Mouse (Mus musculus) heart, embryonic 13.5 days (tissue): ENCODE results near the gene Ift43. TPM values are rescaled to one million over a fixed set of nuclear protein-coding genes. Genes with fewer than 3 reads are reported as not detected.
A peak's percentile ranks its signal among the peaks of the same experiment; 100 is the strongest.

ENCODE experiments used
- ATAC-seq: fragments of 200-750 bp; cut with Nextera tagmentation; 2 replicates; pipeline ENCODE4 v1.8.0; 2017; ENCODE audit warnings: moderate TSS enrichment; ENCODE audit not compliant: insufficient number of reproducible peaks, low FRiP score, low TSS enrichment; ENCODE audit errors: extremely low read depth
- H3K27ac ChIP-seq: fragments of 300-500 bp; sonication (generic); replicated peaks from 2 replicates; pipeline ENCODE4 v1.5.1; 2015; ENCODE audit warnings: moderate library complexity, mild to moderate bottlenecking, inconsistent platforms
- H3K27me3 ChIP-seq: fragments of 300-500 bp; sonication (generic); replicated peaks from 2 replicates; pipeline ENCODE4 v1.6.1; 2015; ENCODE audit warnings: mild to moderate bottlenecking, inconsistent platforms
- H3K36me3 ChIP-seq: fragments of 300-500 bp; sonication (generic); 2 replicates; pipeline ENCODE4 v1.6.1; 2015; ENCODE audit warnings: mild to moderate bottlenecking, inconsistent platforms
- H3K4me1 ChIP-seq: fragments of 300-500 bp; sonication (generic); 2 replicates; pipeline ENCODE4 v1.6.1; 2015; ENCODE audit warnings: inconsistent platforms
- H3K4me2 ChIP-seq: fragments of 300-500 bp; sonication (generic); 2 replicates; pipeline ENCODE4 v1.6.1; 2015; ENCODE audit warnings: inconsistent platforms, mild to moderate bottlenecking, moderate library complexity
- H3K4me3 ChIP-seq: fragments of 300-500 bp; sonication (generic); 2 replicates; pipeline ENCODE4 v1.5.1; 2015; ENCODE audit warnings: moderate library complexity, mild to moderate bottlenecking, inconsistent platforms
- H3K9ac ChIP-seq: fragments of 300-500 bp; sonication (generic); 2 replicates; pipeline ENCODE4 v1.6.1; 2015; ENCODE audit warnings: inconsistent platforms, mild to moderate bottlenecking, moderate library complexity
- H3K9me3 ChIP-seq: fragments of 300-500 bp; sonication (generic); 2 replicates; pipeline ENCODE4 v1.6.1; 2016; ENCODE audit warnings: inconsistent platforms
- WGBS: fragments of 180-500 bp; shearing (Covaris S2); methylation state at CpG from one replicate; pipeline ENCODE4 v1.1.7; 2015; ENCODE audit warnings: mixed read lengths; 5-methylcytosine and 5-hydroxymethylcytosine counted together
- polyA plus RNA-seq: library from polyadenylated mRNA; unstranded; fragments of >200 nt; fragmentation: Nextera tagmentation; extraction: Ambion mirVana; gene quantifications from 2 replicates; pipeline ENCODE4 v1.2.1, GENCODE M21; 2015

Ift43 gene
- 108 and 118 TPM in 2 replicates for polyA plus RNA-seq

DNA sequence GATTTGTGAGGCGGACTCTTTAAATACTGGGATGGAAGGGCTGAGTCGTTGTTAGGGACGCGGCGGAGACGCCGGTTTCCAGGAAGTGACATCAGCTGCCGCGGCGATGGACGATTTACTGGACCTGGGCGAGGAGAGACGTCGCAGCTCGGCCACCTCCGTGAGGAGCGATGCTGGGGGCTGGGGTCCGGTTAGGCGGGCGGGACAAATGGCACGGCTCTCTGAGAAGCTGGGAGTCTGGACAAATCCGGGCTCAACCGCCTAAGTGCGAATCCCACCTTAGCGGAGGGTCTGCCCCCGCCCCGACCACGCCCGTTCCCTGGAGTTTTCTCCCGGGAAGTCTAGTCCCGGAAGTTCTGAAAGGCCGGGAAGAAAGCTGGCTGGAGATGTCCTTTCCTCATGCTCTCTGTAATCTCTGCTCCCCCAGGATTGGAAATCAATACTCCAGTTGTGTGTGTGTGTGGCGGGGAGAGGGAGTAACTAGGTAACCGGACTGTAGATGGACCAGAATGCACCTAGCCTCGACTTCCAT, at the start of gene Ift43:
Ift43 (plus strand) TSS at position 61 of the 532 bp plus-strand sequence.
- Histone ChIP-seq H3K4me3 (peak within 1 kb of the TSS; percentile 78), H3K9me3 (no peaks in the 10 kb centered on the region), H3K4me1 (peaks cover 44% of the 10 kb centered on the region), H3K36me3 (peaks cover 17% of the 10 kb centered on the region), H3K9ac (peak within 1 kb of the TSS; percentile 86), H3K4me2 (peak within 1 kb of the TSS; percentile 86), H3K27ac (peak within 1 kb of the TSS; percentile 72), H3K27me3 (peaks cover 11% of the 10 kb centered on the region)
- no peak for ATAC-seq
- WGBS, result under 1% methylated on average over 35 of the region's 35 CpGs

DNA sequence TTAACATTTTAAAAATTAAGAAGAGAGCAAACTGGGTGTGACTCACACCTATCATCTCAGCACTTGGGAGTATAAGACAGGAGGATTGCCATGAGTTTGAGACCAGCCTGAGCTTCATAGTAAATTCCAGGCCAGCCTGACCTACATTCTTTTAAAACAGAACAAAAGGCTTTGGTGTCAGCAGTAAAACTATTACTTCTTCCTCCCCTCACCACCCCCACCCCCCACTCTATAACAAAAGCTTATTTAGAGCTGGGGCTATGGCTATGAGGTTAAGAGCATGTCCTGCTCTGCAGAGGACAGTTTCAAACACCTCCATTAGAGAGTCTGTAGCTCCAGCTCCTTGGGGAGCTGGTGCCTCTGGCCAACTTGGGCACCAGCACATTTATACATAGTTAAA, 46.8 kb upstream of the Ift43 start:
- ATAC-seq, result no peak
- H3K4me3 ChIP-seq, result no peak overlapping the region
- peaks cover 53% of the 10 kb centered on the region for H3K4me1 ChIP-seq
- no peak overlapping the region for H3K9ac ChIP-seq
- H3K27me3 ChIP-seq, result no peaks in the 10 kb centered on the region
- H3K9me3 ChIP-seq, result no peaks in the 10 kb centered on the region
- H3K4me2 ChIP-seq, result no peak overlapping the region
- no peaks in the 10 kb centered on the region for H3K36me3 ChIP-seq
- H3K27ac ChIP-seq, result no peak overlapping the region

DNA sequence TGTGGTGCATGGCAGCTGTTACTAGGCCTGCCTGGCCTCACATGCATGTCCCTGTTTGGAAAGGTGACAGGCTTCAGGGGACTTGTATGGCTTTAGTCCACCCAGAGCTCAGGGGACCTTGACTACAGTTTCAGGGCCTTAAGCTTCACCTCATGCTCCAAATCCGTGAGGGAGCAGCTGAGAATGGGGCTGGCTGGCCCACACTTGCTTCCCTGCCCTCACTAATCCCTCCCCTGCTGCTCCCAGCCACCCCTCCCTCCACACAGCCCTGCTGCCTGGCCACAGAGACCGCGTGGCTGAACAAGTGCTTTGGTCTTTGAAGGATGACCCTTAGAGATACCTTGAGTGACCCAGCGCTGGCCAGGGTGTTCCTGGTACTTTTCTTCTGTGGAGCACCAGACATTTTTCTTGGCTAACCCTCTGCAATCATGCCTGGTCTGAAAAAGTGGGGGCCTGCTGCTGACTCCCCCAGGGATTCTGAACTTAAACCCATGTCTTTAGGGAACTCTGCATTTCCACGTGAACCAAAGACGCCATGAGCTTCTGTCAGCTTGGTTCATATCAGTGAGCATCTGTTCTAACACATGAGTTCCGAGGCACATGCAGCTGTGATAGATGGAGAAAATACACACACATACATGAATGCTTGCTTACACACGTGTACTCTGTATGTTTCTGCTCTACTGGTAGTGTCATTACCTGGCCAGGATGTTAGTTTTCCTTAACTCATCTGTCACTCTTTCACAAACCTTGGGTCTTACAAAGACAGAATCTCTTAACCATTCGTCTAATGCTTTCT, 45.8 kb upstream of the Ift43 start:
- no peak overlapping the region for H3K4me3 ChIP-seq
- peaks cover 48% of the 10 kb centered on the region for H3K4me1 ChIP-seq
- no peak for ATAC-seq
- H3K9ac ChIP-seq, result no peak overlapping the region
- H3K4me2 ChIP-seq, result no peak overlapping the region
- H3K36me3 ChIP-seq, result no peaks in the 10 kb centered on the region
- peak overlapping the region; percentile 15; the same call in 1 of the 2 replicates for H3K27ac ChIP-seq
- H3K27me3 ChIP-seq, result no peaks in the 10 kb centered on the region
- no peaks in the 10 kb centered on the region for H3K9me3 ChIP-seq
- 44% methylated on average over 9 of the region's 9 CpGs for WGBS

DNA sequence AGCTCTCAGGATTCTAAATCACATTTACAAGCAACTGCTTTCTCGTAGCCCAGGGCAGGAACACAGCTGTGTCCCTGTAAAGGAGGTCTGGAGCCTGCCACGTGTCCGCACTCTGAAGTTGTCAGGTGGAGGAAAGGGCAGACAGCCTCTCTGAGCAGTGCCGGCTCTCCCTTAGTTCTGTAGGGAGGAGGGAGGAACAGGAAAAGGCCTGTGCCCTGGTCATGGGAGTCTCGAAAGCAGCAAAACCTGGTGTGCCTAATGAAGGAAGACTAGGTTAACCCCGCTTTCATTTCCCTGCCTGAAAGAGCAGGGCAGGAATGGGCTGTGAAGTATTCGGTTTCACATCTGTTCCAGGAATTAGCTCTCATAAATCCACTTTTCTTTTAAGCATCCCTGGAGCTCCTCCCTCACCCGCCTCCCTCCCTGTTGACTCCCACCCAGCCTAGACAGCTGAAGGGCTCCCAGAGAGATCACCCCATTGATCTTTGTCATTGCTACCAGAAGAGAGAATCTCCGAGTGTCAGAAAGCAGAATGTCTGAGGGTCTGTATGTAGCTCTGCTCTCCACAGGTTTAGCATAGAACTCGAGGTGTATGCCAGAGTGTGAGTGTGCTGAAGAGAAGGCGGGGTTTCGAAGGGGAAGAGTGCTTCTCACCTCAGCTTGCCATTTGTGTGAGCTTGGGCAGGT, 45.0 kb upstream of the Ift43 start:
- H3K36me3 ChIP-seq, result 0 out of 2 replicates have a peak, but pooled peaks cover 4% of the 10 kb centered on the region
- H3K27ac ChIP-seq, result peak overlapping the region; percentile 15; the same call in 1 of the 2 replicates
- peaks cover under 1% of the 10 kb centered on the region; the same call in 1 of the 2 replicates for H3K9me3 ChIP-seq
- H3K4me1 ChIP-seq, result peaks cover 43% of the 10 kb centered on the region
- no peak for ATAC-seq
- H3K4me3 ChIP-seq, result no peak overlapping the region
- 31% methylated on average over 12 of the region's 12 CpGs for WGBS
- no peaks in the 10 kb centered on the region for H3K27me3 ChIP-seq
- peak overlapping the region; percentile 20 for H3K4me2 ChIP-seq
- H3K9ac ChIP-seq, result peak overlapping the region; percentile 52; the same call in 1 of the 2 replicates

DNA sequence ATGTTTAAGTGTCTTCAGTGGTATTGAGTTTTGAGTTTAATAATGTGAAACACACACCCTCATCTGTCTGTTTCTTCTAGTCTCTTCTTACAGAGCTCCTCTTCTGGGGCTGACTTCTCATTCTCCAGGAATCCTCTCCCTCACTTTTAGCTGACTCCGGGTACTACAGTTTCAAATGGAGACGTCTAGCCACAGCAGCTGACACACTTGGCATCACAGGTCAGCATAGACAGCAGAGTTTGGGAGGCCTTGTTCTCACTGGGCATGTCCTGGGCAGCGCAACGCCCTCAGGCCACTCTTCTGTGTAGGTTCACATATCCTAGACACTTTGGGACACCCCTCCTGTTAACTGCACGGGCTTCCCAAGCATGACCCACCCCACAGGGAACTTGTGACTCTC, 43.3 kb upstream of the Ift43 start:
- Histone ChIP-seq H3K4me1 (peaks cover 34% of the 10 kb centered on the region), H3K9me3 (peaks cover 10% of the 10 kb centered on the region), H3K27me3 (no peaks in the 10 kb centered on the region), H3K4me3 (no peak overlapping the region), H3K36me3 (peaks cover 18% of the 10 kb centered on the region), H3K27ac (peak overlapping the region; percentile 13; the same call in 1 of the 2 replicates), H3K9ac (no peak overlapping the region), H3K4me2 (no peak overlapping the region)
- WGBS, result 70% methylated on average over 5 of the region's 5 CpGs
- no peak for ATAC-seq

DNA sequence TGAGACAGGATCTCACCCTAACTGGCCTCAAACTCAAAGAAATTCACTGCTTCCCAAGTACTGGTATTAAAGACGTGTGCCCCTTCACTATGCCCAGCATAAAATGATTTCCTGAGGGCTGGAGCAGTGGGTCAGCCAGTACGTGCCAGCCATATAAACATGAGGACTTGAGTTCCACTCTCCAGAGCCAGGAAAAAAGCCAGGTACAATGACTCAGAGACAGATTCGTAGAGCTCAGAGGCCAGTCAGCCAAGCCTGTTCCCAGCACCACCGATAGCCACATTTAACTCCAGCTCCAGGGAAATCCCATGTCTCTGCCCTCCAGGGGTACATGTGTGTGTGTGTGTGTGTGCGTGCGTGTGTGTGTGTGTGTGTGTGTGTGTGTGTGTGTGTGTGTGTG, 42.6 kb upstream of the Ift43 start:
- Histone ChIP-seq H3K4me1 (peaks cover 34% of the 10 kb centered on the region), H3K9ac (no peak overlapping the region), H3K36me3 (peaks cover 18% of the 10 kb centered on the region), H3K27me3 (no peaks in the 10 kb centered on the region), H3K4me3 (no peak overlapping the region), H3K4me2 (no peak overlapping the region), H3K9me3 (peaks cover 10% of the 10 kb centered on the region), H3K27ac (peak overlapping the region; percentile 53)
- 72% methylated on average over 6 of the region's 6 CpGs for WGBS
- ATAC-seq, result no peak

DNA sequence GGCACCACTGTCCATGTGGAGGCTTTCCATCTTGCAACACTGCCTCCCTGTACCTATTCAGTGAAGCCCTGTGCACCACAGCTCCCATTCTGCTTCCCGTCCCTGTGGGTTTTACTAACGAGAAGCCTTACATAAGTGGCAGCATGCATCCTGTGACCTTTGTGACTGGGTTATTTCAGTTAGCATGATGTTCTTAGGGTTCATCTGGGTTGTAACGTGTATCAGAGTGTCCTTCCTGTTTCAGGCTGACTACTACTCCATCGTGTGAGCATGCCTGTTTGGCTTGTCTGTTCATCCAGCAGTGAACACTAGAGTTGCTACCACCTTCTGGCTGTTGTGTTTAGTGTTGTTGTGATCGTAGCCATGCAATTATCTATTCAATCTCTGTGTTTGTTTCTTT, 36.2 kb upstream of the Ift43 start:
- no peaks in the 10 kb centered on the region for H3K27me3 ChIP-seq
- H3K9ac ChIP-seq, result no peak overlapping the region
- H3K27ac ChIP-seq, result no peak overlapping the region
- H3K4me1 ChIP-seq, result peaks cover 9% of the 10 kb centered on the region; the same call in 1 of the 2 replicates
- WGBS, result 79% methylated on average over 5 of the region's 5 CpGs
- H3K4me3 ChIP-seq, result no peak overlapping the region
- peaks cover 18% of the 10 kb centered on the region for H3K36me3 ChIP-seq
- no peak for ATAC-seq
- H3K9me3 ChIP-seq, result peaks cover 10% of the 10 kb centered on the region
- no peak overlapping the region for H3K4me2 ChIP-seq

DNA sequence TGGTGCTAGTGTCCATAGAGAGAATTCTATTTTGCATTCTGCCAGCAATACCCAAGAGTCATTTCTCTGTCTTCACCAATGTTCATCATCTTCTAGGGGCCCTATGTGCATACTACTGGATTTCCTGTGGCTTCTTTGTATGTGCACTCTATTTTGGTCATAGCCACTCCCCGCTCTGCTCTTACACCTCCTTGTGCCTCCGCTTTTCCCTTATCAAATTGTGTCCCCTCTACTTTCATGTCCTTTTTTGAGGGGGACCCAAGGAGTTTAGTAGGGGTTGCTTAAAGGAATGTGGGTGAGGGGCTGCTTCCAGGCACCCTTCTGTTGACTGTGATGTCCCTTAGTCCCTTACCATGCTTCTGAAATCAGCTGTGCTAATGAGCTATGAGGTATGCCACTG, 35.6 kb upstream of the Ift43 start:
- ATAC-seq, result no peak
- H3K27me3 ChIP-seq, result no peaks in the 10 kb centered on the region
- no peak overlapping the region for H3K4me2 ChIP-seq
- 89% methylated on average over 2 of the region's 2 CpGs for WGBS
- peaks cover 10% of the 10 kb centered on the region; the same call in 1 of the 2 replicates for H3K4me1 ChIP-seq
- H3K9me3 ChIP-seq, result peaks cover 10% of the 10 kb centered on the region
- H3K9ac ChIP-seq, result no peak overlapping the region
- no peak overlapping the region for H3K27ac ChIP-seq
- no peak overlapping the region for H3K4me3 ChIP-seq
- H3K36me3 ChIP-seq, result peaks cover 18% of the 10 kb centered on the region

DNA sequence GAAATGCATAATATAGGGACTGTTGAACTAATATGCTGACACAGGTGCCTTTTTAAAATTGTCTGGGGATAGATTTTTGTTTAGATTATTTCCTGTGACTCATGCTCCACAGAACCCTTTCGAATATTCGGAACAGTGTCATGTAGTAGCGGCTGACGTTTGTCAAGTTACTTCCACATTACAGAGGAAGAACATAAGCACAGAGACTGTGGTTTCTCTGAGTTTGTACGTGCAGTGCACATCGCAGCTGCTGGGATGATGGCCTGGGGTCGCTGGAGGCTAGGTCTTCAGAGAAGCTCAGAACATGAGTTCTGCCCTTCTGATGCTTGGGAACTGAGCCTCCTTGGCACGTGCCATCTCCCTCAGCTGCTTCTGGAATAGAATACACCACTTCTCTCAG, 35.0 kb upstream of the Ift43 start:
- H3K4me3 ChIP-seq, result no peak overlapping the region
- H3K4me1 ChIP-seq, result peaks cover 10% of the 10 kb centered on the region; the same call in 1 of the 2 replicates
- no peak overlapping the region for H3K27ac ChIP-seq
- WGBS, result 84% methylated on average over 8 of the region's 8 CpGs
- H3K9me3 ChIP-seq, result peaks cover 9% of the 10 kb centered on the region
- H3K36me3 ChIP-seq, result peaks cover 14% of the 10 kb centered on the region
- ATAC-seq, result no peak
- no peak overlapping the region for H3K4me2 ChIP-seq
- H3K27me3 ChIP-seq, result no peaks in the 10 kb centered on the region
- H3K9ac ChIP-seq, result no peak overlapping the region

DNA sequence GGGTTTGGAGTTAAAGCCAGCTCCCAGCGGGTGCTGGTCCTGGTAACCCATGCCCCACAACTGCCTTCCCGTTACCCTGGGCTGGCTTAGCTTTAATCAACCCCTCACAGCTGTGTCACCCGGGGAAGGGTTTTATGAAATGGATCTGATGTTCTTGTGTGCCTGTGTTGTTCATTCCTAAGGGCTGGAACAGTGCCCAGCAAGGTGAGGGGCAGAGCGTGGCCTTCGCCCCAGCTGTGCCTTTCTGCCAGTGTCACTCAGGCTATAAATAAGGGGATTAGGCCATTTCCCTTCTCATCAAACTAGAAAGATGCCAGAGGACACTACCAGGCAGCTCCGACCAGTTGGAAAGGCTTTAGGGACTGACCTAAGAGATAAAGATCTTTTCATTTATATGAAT, 32.5 kb upstream of the Ift43 start:
- Histone ChIP-seq H3K4me3 (no peak overlapping the region), H3K4me1 (peaks cover 10% of the 10 kb centered on the region; the same call in 1 of the 2 replicates), H3K9ac (no peak overlapping the region), H3K27ac (no peak overlapping the region), H3K9me3 (no peaks in the 10 kb centered on the region), H3K36me3 (0 out of 2 replicates have a peak, but pooled peaks cover under 1% of the 10 kb centered on the region), H3K4me2 (no peak overlapping the region), H3K27me3 (no peaks in the 10 kb centered on the region)
- ATAC-seq, result no peak
- WGBS, result 60% methylated on average over 6 of the region's 6 CpGs

DNA sequence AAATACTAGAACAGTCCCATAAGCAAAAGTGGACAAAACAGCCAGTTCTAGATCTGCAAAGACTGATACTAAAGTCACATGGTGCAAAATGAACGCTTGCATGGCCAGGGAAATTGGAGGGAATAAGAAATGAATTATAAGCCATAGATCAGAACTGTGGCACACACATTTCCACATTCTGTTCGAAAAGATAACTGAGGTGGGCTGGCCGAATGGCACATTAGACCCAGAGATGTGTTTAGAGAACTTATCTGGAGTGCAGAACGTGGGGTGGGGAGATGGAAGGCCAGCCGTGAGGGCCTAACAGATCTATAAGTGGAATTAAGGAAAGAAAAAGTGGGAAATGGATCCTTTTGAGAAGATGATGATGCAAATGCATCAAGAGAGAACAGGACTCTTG, 30.9 kb upstream of the Ift43 start:
- Histone ChIP-seq H3K27me3 (no peaks in the 10 kb centered on the region), H3K36me3 (peaks cover 16% of the 10 kb centered on the region), H3K4me1 (peaks cover 10% of the 10 kb centered on the region; the same call in 1 of the 2 replicates), H3K9ac (no peak overlapping the region), H3K4me3 (no peak overlapping the region), H3K9me3 (no peaks in the 10 kb centered on the region), H3K27ac (no peak overlapping the region), H3K4me2 (no peak overlapping the region)
- ATAC-seq, result no peak
- WGBS, result 82% methylated on average over 5 of the region's 5 CpGs
